Mouse (Mus musculus): Measurements from ENCODE around the gene Sgo2a.
"Not testable (repeated sequence)": the region's sequence is repeated elsewhere in the genome, so short reads cannot be mapped to it uniquely, and the experiment has no call there.

The Sgo2a gene

DNA sequence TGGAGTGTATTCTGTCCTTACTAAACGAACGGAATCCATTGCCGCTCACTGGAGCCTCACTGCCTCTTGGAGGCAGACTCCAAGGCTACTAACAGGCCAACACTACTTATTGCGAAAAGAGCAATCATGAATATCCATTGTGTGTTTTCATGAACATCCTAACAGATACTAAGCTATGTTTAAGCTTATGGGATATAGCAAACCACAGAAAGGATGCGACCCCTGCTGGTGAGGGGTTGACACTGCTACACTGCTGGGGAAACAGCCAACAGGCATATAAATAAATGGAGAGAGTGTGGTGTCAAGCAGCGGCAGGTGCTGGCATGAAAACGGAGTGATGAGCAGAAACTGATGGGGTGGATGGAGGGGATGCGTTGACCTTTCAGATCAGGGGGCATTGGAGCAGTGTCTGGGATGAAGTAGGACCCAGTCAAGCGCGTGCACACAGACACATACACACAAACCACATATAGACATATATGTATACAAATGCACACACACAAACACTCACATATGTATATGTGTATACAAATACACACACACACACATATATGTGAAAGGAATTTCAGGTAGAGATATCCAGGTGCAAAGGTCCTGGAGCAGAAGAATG, 35.5 kb downstream of the Sgo2a start:
- DNase-seq (ENCODE audit: low spot score), result peak; percentile 50

DNA sequence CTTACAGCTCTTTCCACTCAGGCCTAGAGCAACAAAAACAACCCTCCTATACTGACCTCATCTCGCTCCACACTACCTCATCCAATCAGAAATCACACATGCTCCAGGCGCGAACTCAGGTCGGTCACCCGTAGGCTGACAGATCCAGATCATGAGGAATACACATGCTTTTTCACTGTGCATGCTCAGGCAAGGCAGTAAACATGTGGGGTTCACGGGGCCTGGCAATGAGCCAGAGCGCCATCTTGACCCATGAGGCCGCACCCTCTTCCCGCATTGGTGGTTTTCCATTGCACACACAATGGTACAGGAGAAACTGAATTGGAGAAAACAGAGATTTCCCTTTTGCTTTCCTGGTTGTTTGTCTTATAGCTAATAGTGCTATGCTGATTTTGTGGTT, 41.5 kb downstream of the Sgo2a start:
- not testable (repeated sequence) for DNase-seq (ENCODE audit: low spot score)

DNA sequence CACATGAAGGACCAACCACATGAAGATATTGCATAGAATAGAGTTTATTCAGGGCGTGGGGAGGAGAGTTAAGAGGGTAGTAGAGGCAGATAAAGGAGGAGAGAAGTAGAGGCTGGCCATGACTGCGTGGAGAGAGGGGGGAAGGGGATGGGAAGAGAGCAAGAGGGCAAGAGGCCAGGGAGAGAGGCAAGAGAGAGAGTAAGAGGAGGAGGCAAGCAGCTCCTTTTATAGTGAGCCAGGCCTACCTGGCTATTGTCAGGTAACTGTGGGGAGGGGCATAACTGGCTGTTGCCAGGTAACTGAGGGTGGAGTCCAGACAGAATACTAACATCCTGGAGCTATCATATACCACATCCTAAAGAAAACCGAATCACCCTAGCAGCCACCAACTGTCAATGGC, 49.3 kb downstream of the Sgo2a start:
- no peak for DNase-seq (ENCODE audit: low spot score)

DNA sequence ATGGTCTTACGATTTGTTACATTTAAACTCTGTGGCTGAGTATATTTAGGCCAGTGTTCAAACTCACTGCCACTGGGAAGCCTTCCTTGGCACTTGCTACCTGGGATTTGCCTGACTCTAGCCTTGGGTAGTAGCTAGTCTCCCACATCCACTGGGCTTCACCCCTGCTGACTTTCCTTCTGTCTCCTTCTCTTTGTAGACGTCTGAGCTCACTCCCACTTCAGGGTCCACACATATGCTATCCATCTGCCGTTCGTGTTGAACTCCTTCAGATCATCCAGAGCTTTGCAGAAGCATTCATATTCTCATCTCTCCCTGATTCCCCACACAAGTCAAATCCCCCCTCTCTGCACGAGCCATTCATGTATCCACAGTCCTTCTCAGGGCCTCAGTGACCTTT, 49.8 kb downstream of the Sgo2a start:
- peak; percentile 26 for DNase-seq (ENCODE audit: low spot score)

DNA sequence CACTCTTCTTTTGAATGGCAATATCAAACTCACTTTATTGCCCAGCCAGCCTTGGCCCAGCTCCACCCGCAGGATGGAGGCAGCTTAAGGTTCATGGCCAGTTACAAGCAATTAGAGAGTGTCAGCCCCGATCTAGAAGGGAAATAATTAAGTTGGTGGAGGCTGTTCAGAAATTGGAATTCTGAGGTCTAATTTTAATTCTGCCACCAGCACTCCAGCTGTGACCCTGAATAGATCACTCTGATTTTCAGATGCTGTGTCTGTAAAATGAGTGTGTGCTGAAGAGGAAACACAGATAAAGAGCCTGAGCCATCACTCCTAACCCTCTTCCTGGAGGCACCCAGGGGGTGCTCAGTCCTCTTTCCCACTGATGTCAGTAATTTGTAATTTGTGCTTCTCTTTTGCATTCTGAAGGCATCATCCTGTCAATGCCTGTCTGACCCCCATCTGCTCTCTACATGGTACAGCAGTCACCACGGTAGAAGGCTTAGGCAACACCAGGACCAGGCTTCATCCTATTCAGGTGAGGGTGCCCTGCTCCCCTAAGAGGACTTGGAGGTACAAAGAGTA, 51.0 kb downstream of the Sgo2a start:
- DNase-seq (ENCODE audit: low spot score), result no peak

DNA sequence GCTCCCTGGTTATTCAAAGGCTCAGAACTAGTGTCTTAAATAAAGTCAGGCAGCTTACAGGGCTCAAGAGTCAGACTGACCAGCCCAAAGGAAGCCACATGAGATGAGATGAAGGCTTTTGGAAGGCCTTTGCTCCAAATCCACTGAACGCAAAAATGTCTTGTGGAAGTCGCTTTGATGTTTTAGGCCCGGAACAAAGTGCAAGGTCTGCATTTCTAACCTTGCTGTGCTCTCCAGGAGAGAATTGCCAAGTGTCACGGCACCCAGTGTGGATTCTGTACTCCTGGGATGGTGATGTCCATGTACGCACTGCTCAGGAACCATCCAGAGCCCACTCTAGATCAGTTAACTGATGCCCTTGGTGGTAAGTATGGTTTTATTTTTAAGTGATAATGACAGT, 53.4 kb downstream of the Sgo2a start:
- no peak for DNase-seq (ENCODE audit: low spot score)

DNA sequence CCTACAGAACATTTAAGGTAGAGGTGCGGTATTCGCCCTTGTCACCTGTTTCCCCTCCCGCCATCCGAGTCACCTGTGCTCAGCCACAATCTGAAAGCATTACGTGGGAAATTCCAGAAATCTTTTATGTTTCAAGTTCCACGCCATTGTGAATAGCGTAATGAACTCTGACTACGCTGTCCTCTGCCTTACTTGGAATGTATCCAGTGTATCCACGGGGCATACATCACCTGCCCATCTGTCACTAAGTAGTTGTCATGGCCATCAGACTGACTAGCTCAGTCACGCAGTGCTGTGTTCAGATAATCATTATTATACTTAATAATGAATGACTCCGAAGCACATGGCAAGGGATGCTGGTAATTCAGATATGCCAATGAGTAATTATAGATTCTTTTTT, 59.8 kb downstream of the Sgo2a start:
- DNase-seq (ENCODE audit: low spot score), result no peak

DNA sequence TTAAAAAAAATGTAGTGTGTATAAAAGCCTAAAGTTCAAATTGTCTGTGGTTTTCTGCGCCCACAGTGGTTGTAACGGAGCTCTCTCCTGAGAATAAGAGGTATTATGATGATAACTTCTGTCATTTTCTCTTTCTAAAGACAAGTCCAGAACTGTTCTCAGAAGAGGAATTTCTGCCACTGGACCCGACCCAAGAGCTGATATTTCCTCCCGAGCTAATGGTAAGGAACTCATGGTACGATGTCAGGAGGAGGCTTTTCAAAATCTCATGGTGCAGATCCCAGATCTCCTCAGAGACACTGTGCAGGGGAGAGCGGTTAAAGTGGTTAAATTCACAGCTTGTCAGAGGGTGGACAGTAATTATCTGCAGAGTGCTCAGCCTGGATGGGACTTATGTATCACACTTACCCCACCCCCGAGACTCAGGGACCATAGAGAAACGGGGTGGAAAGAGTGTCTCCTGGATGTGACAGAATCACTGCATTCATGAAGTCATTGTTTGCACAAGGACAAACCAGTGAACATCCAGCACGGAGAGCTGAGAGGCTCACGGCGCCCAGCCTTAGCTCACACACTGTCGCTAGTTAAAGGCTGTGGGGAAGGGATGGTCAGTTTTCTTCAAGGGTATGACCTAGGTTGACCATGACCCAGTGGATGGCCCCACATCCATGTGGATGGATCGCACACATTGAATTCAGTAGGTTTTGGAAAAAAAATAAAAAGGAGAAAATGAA, 60.5 kb downstream of the Sgo2a start:
- DNase-seq (ENCODE audit: low spot score), result no peak

DNA sequence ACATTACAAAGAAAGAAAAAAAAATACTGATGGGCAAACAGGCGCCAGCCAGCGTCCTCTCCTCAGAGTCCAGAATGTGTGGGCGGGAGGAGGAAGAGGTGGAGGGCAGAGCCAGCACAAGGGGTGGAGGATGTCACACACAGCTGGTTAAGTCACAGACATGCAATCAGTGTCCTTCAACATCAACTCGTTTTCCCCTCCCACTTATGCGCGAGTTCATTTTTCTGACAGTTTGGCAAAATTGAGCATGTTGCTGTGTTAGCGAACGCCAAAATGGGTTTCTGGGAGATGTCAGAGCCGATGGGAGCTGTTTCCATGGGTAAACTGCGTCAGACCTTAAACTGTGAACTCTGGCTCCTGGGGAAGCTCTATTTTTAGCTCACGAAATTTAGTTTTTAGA, 61.2 kb downstream of the Sgo2a start:
- no peak for DNase-seq (ENCODE audit: low spot score)

DNA sequence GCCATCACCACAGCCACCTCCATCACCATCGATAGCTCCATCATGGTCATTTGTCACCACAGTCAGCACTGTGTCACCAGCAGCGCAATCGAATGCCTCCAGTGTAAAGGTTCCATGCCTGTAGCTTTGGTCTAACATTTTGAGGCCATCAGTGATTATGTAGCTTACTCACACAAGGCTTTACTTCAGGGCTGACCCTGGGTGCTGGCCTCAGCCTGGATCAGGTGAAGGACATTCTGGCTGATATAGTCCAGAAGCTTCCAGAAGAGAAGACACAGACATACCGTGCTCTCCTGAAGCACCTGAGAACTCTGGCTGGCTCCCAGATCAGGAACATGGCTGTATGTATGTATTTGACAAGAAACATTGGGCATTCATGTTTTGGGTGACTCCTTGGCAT, 63.1 kb downstream of the Sgo2a start:
- DNase-seq (ENCODE audit: low spot score), result no peak

DNA sequence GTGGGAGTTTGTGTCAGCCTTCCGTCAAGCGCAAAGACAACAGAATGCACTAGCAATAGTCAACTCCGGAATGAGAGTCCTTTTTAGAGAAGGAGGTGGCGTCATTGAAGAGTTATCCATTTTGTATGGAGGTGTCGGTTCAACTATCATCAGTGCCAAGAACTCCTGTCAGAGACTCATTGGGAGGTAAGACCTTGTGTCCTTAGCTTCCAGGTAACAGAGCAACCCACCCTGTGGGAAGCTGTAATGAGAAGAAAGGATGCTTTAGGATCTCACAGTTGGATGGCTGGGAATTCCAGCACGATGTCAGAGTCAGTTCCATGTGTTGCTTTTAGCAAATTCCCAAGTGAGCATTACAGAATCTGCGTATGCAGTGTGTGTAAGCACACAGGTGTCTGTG, 66.4 kb downstream of the Sgo2a start:
- no peak for DNase-seq (ENCODE audit: low spot score)

DNA sequence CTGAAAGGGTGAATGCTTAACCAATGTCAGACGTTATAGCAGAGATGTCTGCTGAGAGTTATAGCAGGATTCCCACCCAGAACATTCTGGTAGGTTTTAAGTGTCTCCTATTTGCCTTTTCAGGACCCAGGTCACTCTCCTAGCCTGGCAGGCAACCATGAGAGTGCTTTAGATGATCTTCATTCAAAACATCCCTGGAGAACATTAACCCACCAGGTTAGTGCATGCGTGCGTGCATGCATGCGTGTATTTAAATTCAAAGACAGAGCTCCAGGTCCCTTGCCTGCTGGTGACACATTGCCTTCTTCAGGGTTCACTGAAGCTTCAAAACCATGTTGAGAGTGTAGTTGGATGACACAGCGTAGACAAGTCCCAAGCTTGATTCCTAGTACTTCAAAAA, 69.4 kb downstream of the Sgo2a start:
- DNase-seq (ENCODE audit: low spot score), result no peak

DNA sequence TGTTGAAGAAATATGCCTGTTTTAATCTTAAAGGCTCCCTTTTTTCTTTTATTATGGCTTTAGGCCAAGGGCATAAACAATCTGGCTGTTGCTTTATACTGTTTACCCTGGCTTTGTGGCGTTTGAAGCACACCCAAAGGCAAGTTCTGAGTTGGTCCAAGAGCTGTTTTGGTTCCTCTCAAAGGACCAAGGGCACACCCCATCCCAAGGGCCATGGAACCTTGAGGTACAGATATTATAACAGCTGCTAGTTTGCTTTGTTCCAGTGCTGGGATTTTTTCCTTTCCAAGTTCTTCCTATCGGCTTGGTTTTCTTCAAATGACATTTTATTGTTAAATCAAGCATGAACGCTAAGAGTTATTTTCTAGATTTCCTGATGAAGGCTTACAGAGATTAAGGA, 69.8 kb downstream of the Sgo2a start:
- no peak for DNase-seq (ENCODE audit: low spot score)

DNA sequence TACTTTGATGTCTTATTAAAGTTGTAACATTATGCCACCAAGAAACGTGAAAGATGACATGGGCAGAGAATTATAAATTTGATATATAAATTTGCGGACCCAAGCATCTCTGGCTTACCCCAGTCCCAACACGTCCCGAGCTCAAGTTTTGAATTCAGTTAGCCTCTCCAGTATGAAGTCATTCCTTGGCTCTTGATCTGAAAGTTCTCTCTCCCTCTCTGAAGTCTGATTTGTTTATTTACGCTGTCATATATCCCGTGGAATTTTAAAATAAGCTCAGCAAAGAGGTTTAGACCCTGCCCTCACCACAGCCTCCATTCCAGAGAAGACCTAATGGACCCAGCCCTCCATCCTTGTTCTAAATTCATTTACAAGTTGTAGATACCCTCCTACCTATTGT, 73.4 kb downstream of the Sgo2a start:
- DNase-seq (ENCODE audit: low spot score), result no peak

DNA sequence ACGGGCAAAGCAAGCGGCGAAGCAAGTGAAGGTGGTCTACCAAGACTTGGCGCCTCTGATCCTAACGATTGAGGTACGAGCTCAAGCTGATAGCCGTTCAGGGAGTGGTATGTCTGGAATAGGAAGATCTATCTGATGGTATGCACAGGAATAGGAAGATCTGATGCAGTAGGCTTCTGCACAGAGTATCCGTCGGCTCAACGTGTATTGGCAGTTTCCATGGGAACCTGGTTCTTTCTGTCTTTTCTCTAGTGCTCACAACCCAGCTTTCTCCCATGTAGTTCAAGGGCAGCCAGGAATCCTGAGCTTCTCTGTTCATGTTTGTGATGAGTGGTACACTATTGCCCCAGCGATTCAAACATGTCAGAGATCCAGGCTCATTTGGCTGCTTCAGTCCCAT, 74.3 kb downstream of the Sgo2a start:
- DNase-seq (ENCODE audit: low spot score), result no peak

DNA sequence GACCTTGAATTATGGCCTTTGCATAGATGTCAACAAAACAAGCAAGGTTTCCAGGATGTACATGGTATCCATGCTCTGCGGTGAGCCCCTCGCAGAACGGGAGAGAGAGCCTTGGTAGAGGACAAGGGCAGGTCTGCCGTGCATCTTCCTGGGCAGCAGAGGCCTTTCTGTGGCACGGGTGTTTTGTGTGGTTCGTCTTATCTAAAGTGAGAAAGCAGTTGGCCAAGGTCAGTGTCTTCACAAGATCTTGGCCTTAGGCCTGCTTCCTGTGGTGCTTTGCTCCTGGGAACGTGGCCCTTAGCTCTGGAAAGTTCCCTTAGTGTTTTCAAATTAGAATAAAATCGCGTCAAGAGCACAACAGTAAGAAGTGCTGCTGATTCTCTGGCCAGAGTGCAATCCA, 75.2 kb downstream of the Sgo2a start:
- no peak for DNase-seq (ENCODE audit: low spot score)

DNA sequence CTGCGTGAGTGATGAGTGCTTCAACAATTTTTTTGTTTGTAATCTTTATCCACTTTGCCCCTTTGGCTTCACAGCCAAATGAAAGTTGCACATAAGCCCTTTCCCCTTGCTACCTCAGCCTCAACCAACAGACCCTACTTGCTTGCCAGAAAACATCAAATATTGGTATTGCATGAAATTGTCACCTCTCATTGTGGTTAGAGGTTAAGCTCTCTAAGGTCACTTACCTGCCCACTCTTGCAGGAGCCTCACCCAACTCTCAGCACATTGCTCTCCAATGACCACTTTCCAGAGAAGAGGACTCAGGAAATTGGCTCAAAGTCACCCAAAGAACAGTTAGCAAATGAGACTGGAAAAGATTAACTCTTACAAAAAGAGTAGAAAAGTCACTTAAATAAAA, 75.7 kb downstream of the Sgo2a start:
- no peak for DNase-seq (ENCODE audit: low spot score)

DNA sequence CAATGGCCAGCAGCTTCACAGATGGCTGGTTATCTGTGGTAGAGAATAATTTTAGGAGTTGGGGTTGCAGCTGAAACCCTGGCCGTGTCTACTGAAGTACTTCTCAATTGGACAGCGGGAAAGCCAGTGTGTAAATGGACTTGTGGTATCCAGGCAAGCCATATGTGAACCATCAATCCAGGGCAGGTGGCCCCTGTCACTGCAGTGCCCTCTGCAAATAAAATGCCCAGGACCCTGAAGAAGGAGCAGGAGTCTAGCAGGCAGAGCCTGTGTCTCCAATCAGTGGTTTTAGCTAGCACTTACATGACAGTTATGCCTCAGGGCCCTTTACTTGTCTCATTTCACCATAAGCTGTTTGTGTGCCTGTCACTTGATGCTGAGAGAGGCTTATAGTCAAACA, 76.6 kb downstream of the Sgo2a start:
- DNase-seq (ENCODE audit: low spot score), result no peak

DNA sequence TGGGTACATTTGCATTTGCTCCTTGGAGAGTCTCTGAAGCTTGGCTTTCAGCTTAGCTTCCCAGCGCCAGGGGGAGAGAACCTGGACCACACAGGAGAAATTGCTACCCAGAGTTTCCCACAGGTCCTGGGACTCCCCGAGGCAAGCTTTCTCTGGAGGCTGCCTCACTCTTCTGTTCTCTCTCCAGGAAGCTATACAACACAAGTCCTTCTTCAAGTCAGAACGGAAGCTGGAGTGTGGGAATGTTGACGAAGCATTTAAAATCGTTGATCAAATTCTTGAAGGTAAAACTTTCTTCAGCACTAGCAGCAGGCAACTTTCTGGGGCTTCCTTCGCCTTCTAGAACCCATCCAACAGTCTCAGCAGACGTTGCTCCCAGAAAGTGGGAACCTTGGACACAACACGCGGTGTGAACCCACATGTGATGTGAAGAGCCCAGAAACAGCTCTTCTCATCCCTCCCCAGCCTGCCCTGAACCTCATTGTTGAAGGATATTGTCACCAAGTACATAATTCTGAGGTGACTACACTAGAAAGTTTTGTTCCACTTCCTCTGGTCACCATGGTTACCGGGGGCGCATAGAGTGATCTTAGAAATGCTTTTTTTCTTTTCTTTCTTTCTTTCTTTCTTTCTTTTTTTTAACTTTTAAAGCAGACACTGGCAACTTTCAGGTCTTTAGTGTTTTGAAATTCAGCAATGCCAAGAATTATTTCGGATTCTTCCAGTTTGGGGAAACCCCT, 77.4 kb downstream of the Sgo2a start:
- DNase-seq (ENCODE audit: low spot score), result no peak

DNA sequence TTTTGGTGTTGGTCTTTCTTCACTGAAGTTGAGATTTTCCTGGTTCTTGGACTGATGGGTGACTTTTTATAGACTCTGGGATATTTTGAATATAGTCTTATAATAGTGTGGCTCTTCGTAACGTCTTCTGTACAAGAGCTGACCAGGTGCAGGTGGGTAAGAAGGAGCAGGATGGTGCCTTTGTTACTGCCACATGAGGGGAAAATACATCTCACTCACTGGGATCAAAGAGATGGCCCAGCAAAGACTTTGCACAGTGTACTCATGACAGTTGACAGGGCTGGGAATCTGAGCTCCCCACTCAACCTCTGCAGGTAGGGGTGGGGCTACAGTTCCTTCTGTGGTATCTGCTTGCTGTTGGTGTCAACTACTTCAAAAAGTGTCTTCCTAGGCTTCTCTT, 78.5 kb downstream of the Sgo2a start:
- no peak for DNase-seq (ENCODE audit: low spot score)

Measured in layer of hippocampus, adult 11-12 months (tissue).